Comparison of ENCODE assay signal across 9 mouse cellular contexts in genomic region chr13:43235586-43235910, GRCm38 (mm10).
DNase-seq lines count a peak whose midpoint lies in the region; ATAC-seq and TF ChIP-seq lines count a peak whose summit lies in the region.
"Had no signal": no experiment of that assay in that cellular context is flagged by ENCODE, and none has a peak within 500 bp of the region (broad histone marks: within the 10 kb centered on the region; RNA-seq: fewer than 3 reads in every experiment).

No protein-coding gene starts in this region.

- no peaks in the 10 kb centered on the region for H3K27me3 ChIP-seq in kidney, embryonic 15.5 days
- H3K27me3 ChIP-seq in forebrain, embryonic 14.5 days (replicated peaks; ENCODE audit: control insufficient read depth, insufficient read depth, low read length): no peaks in the 10 kb centered on the region
- no peaks in the 10 kb centered on the region for H3K27me3 ChIP-seq in liver, postnatal 0 days (ENCODE audit: insufficient read depth, low read length)

- no peak overlapping the region for H3K27ac ChIP-seq in kidney, embryonic 15.5 days
- peak overlapping the region; percentile 10; the same call in 1 of the 2 replicates for H3K27ac ChIP-seq in forebrain, embryonic 14.5 days (ENCODE audit: low read depth, low read length)
- peak overlapping the region; percentile 81 for H3K27ac ChIP-seq in liver, postnatal 0 days (ENCODE audit: low read depth)

- H3K9ac ChIP-seq in kidney, embryonic 15.5 days: no peak overlapping the region
- no peak overlapping the region for H3K9ac ChIP-seq in forebrain, embryonic 14.5 days (ENCODE audit: low read length)
- peak overlapping the region; percentile 42; the same call in 1 of the 2 replicates for H3K9ac ChIP-seq in liver, postnatal 0 days (replicated peaks)

- H3K4me3 ChIP-seq in kidney, embryonic 15.5 days (replicated peaks): no peak overlapping the region
- no peak overlapping the region for H3K4me3 ChIP-seq in forebrain, embryonic 14.5 days (ENCODE audit: low read depth, low read length)
- H3K4me3 ChIP-seq in liver, postnatal 0 days (ENCODE audit: low read depth, low read length): peak overlapping the region; percentile 13
- H3K4me3 ChIP-seq: myocyte had no signal

- peak; percentile 90 for TF ChIP-seq EP300 in liver, postnatal 0 days (IDR thresholded peaks at IDR 0.05; ENCODE audit: low read depth)

- no peak for TF ChIP-seq CTCF in brain, embryonic 14.5 days (IDR thresholded peaks at IDR 0.05; ENCODE audit: borderline replicate concordance, extremely low read depth, insufficient read depth, insufficient read length)
- TF ChIP-seq CTCF in liver, postnatal 0 days (IDR thresholded peaks at IDR 0.05; ENCODE audit: low read depth): no peak

- WGBS in kidney, embryonic 15.5 days: 81% methylated on average over 3 of the region's 3 CpGs
- 86% methylated on average over 3 of the region's 3 CpGs for WGBS in forebrain, embryonic 14.5 days
- 35% methylated on average over 3 of the region's 3 CpGs for WGBS in liver, postnatal 0 days (ENCODE audit: insufficient replicate concordance)

- TF ChIP-seq POLR2A in brain, embryonic 14.5 days (IDR thresholded peaks at IDR 0.05; ENCODE audit: borderline replicate concordance, extremely low read depth, insufficient read depth, insufficient read length, poor library complexity, severe bottlenecking): no peak

- H3K4me2 ChIP-seq in kidney, embryonic 15.5 days: no peak overlapping the region
- H3K4me2 ChIP-seq in forebrain, embryonic 14.5 days (ENCODE audit: low read length): no peak overlapping the region
- H3K4me2 ChIP-seq in liver, postnatal 0 days (ENCODE audit: low read depth, low read length): peak overlapping the region; percentile 52

- ATAC-seq in kidney, embryonic 15.5 days (replicated peaks; ENCODE audit: low FRiP score): 0 out of 2 replicates have a peak, but pooled peaks have one; percentile 41
- ATAC-seq in forebrain, embryonic 14.5 days: no peak
- peak; percentile 58 for ATAC-seq in liver, postnatal 0 days

- H3K4me1 ChIP-seq in kidney, embryonic 15.5 days: peaks cover 57% of the 10 kb centered on the region
- H3K4me1 ChIP-seq in forebrain, embryonic 14.5 days (ENCODE audit: control insufficient read depth, insufficient read depth, low read length): peaks cover 11% of the 10 kb centered on the region
- peaks cover 74% of the 10 kb centered on the region for H3K4me1 ChIP-seq in liver, postnatal 0 days (ENCODE audit: insufficient read depth)

- DNase-seq in kidney, adult 8-10 months: no peak
- DNase-seq in brain, embryonic 14.5 days (ENCODE audit: low read depth): peak; percentile 60
- DNase-seq in forebrain, embryonic 14.5 days (ENCODE audit: low spot score): no peak
- DNase-seq in liver, postnatal 0 days: peak; percentile 38
- no peak for DNase-seq in adrenal gland, adult (ENCODE audit: inconsistent age in 2 of 2, low spot score in 1 of 2)
- DNase-seq in embryo, embryonic 11 days: no peak
- DNase-seq: layer of hippocampus, postnatal 36 days had no signal

- H3K9me3 ChIP-seq in kidney, embryonic 15.5 days (replicated peaks): no peaks in the 10 kb centered on the region
- H3K9me3 ChIP-seq in forebrain, embryonic 14.5 days (replicated peaks; ENCODE audit: control insufficient read depth, low read length): no peaks in the 10 kb centered on the region
- no peaks in the 10 kb centered on the region for H3K9me3 ChIP-seq in liver, postnatal 0 days (ENCODE audit: low read length)

- H3K36me3 ChIP-seq in kidney, embryonic 15.5 days: no peaks in the 10 kb centered on the region
- H3K36me3 ChIP-seq in forebrain, embryonic 14.5 days (ENCODE audit: control insufficient read depth, insufficient read depth, low read length): no peaks in the 10 kb centered on the region
- H3K36me3 ChIP-seq in liver, postnatal 0 days (replicated peaks; ENCODE audit: insufficient read depth, low read length): no peaks in the 10 kb centered on the region

Comparison
In these comparisons a context has a peak if more than half of its experiments do, and no peak if none do; other contexts are left out.
1. DNase-seq: peak in brain, embryonic 14.5 days (single experiment) and liver, postnatal 0 days (single experiment); none in kidney, adult 8-10 months (0 of 2), forebrain, embryonic 14.5 days (single experiment), adrenal gland, adult (0 of 2) and embryo, embryonic 11 days (single experiment).